Mouse (Mus musculus): ENCODE data around the gene Bach2.

Gene Bach2

DNA sequence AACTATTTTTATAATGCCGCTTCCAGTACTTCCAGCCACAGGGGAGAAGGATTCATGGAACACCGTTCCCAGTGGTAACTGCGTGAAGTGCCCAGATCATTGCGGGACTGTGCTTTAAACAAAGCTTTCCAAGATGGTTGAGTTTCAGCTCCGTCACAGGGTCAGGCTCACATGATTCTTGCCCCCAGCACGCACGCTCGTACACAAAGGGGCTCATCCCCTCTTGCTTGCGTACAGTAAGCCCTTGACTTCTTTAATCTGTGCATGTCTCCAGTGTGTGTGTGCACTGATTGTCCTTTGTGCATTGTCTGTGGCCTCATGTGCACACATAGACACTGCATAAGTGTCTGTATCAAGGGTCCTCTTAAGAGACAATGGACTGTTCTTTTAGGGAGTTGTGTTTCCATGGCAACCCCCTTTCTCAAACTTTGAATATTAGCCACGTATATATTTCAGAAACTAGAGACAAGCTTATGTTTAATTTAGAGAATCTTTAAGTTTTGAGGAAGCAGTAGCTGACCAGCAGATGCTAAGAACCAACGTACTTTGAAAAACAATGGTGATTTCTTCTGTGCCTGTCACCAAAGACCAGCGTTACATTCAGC is 119.5 kb downstream of the Bach2 start:
- no peak for DNase-seq (ENCODE audit: low read depth, low spot score)

DNA sequence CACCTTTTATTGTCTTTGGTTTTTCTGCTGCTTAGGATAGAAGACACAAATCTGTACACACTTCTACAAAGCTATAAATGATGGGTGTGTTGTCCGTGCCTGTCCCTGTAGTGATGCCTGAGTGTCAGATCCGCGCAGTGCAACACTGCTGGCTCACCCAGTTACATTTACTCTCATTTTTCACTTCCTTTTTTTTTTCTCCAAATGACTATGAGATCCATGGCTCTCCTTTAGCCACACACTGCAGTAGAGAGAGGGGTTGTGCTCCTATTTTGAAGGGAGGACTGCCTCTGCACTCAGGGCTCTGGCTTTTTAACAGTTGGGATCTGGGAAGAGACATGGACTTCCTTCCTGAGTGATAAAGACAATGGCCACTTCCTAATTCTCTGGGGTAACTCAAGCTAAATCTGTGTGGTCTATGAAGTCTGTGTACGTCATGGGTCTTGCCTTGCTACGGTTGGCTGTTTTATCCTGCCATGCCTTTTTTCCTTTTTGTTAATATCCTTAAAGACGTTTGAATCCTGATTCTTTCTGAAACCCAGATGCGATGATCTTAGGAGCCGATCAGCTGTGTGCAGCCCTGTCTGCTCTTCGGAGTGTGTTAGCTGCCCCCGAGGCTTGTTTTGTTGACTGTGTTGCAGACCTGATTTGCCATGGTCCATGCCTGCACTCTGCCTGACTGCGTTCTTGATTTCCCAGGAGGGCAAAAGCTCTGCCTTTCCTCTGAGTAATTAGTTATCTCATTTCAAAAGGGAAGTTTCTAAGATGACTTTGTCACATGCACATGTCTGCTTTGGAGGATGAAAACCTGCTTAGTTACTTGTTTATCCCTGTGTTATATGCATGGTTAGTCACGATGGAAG is 120.2 kb downstream of the Bach2 start:
- DNase-seq (ENCODE audit: low read depth, low spot score): no peak

DNA sequence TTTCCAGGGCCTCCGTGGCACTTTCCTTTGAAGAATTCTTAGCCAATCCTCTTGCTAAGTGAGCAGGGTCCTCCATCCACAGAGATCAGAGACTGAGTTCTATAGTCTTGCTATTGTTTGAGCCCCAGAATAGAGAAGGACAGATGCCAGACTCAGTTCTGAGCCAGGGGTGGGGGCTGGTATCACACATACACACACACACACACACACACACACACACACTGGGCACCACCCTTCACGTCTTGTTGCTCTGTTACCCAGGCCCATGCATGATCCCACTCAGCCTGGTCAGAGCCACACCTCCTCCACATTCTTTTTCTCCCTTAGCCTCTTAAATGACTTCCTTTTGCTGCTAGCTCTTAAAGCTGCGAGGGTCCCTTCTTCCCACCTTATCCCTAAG is 121.0 kb downstream of the Bach2 start:
- DNase-seq (ENCODE audit: low read depth, low spot score): no peak

DNA sequence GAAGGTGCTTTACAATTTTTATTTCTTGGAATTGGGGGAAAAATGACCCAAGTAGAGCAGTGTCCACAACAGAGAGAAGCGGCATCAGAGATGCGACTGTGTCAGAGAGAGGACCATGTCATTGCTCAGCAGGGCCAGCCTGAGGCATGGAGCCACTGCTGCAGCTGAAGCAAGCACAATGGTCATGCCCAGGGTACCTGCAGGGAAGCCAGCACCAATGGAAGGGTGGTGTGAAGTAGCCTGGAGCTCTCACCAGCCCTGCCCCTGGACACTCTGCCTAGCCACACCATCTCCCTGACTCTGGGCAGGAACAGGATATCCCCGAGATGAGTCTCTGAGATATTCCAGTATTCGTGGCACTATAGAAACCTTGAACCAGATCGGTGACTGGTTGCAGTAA is 121.9 kb downstream of the Bach2 start:
- DNase-seq (ENCODE audit: low read depth, low spot score): no peak

DNA sequence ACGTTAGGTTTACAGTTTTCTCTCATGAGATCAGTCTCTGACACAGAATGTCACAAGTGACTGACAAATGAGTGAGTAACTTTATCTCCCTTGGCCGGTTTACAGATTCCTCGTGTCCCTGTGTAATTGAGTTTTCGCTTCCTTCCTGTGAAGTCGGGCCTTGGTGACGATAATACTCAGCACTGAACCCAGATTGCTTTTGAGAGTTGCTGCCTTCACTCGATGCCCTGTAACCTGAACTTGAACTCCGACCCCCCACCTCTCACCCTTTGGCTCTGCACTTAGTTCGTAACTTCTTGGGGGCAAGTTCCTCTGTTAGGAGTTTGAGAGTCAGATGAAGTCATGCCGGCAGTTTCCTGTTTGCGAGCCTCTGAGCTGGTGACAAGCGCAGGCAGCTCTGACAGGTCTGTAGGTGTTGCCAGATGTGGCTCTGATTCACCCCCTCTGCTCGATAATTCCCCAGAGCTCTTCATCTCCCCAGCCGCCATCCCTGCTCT is 124.9 kb downstream of the Bach2 start:
- no peak for DNase-seq (ENCODE audit: low read depth, low spot score)

DNA sequence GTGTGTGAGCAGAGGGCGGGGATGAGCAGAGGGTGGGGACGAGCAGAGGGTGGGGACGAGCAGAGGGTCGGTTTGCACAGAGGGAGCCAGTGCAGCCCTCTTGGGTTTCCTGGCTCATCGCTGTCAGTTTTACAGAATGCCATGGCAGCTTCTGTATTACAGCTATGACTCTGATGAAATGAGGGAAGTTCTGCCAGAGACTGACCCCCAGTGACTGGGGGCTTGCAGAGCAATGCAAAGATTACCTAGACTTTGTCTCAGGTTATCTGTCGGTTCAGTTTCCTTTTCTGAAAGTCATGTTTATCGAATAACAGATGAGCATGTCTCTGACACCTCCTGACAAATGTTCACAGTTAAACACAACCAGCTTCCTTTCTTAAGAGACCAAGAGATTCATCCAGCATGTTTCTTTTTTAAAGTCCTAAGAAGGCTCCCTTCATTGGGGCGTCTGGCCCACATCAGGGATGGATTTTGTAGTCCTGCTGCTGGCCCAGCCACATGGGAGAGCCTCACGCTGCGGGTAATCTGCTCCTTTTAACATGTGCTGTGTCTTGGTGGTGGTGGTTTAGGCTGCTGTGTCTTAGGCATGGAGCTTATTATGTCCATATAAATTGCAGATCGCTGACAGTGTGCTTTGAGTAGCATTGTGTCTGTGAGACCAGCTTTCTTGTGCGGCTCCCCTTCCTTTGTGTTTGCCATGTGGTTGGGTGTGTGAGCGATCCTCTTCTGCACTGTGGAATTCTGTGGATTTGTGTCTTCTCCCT is 126.7 kb downstream of the Bach2 start:
- no peak for DNase-seq (ENCODE audit: low read depth, low spot score)

DNA sequence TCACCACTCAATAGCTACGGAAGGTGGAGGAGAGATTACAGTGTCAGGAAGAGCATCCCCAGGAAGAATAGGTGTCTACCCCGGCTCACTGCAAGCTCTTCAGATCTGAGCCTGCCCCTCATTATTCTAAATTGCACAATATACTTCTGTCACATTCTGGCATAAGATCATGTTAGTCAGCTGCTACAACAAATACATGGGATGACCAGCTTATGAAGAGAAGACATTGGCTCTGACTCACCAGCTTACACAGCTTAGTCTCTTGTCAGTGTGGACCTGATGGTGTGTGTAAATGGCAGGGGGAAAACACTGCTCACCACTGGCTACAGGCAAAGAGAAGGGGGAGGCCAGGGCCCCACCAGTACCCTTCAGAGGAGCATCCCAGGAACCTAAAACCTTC is 127.6 kb downstream of the Bach2 start:
- no peak for DNase-seq (ENCODE audit: low read depth, low spot score)

DNA sequence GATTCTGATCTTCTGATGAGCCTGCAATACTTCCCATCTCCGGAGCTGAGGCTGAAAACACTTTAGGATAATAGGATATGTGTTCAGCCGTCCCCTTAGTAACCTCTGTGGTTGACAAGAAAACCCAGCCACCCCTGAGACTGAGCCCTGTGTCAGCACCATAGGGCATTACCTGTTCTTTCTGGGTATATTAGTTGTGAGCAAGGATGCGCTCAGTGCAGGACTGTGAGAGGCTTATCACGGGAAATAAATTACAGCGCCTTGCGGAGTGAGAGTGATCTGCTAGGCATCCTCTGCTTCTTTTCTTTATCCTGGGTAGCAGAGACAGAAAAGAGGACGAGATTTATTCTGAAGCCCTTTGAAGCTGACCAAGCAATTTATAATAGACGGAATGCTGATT is 129.7 kb downstream of the Bach2 start:
- no peak for DNase-seq (ENCODE audit: low read depth, low spot score)

DNA sequence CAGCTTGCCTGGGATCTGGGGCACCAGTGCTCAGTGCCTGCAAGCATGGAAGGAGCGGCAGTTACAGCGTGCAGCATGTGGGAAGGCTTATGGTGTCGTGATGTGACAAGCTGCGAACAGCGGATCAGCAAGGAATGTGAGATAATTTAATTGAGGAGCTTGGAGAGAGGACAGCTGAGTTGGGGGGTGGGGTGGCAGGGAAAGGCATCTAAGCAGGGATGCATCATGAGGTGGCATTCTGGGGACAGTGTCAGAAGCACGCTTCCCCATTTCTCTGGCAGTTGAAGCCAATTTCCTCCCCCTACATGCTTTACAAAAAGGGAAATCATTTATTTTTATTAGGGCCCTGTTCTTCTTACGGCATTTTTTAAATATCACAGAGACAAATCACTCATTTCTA is 134.5 kb downstream of the Bach2 start:
- DNase-seq (ENCODE audit: low read depth, low spot score): no peak

DNA sequence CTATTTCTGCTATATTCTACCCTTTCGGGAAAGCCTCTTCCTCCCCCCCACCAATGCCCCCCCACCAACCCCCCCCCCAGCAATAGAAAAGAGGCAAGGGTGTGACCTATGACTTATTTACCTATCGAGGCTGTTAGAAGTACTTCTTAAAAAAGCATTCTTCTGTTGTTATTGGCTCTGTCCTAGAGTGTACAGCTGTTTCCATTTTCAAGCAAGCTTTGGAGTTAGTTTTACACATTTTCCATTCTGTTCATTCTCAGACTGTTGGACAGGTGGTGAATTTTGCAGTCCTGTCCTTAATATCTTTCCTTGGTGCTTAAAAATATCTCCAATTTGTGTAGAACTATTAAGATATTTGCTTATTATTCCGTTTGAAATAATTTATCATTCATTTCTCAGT is 134.9 kb downstream of the Bach2 start:
- no peak for DNase-seq (ENCODE audit: low read depth, low spot score)

DNA sequence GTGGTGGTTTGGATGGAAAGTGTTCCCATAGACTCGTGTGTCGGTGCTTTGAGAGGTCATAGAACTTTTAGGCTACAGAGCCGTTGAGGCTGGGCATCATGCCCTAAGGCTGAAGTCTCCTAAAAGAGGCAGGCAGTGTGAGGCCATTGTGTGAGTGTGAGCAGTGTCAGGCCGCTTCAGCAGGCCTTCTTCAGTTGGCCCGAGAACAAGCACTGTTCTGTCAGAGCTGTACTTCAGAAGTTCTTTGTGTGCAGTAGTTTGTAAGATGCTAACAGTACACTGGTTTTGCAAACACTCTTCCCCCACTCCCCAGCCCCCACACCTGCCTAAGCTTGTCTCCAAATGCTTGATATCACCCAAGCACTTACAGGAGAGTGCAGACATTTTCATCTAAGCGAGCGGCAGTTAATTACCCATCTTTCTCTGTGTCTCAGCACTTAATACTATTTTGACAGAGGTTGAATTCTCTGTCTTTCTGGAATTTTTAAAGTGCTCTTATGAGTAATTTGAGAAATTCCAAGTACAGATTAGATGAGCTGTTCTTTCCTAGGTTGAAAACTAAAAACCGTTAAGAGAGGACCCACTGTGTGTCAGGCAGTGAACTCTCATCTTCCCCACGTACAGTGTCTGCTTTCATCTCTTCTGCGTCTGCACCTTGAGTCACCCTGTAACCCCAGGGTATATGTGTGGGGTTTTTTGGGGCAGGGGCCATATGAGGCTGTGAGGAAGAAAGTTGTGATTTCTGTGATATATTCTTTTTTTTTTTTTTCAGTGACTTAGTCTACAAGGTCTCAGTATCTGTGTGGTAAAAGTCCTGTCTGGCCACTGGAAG is 136.4 kb downstream of the Bach2 start:
- no peak for DNase-seq (ENCODE audit: low read depth, low spot score)

DNA sequence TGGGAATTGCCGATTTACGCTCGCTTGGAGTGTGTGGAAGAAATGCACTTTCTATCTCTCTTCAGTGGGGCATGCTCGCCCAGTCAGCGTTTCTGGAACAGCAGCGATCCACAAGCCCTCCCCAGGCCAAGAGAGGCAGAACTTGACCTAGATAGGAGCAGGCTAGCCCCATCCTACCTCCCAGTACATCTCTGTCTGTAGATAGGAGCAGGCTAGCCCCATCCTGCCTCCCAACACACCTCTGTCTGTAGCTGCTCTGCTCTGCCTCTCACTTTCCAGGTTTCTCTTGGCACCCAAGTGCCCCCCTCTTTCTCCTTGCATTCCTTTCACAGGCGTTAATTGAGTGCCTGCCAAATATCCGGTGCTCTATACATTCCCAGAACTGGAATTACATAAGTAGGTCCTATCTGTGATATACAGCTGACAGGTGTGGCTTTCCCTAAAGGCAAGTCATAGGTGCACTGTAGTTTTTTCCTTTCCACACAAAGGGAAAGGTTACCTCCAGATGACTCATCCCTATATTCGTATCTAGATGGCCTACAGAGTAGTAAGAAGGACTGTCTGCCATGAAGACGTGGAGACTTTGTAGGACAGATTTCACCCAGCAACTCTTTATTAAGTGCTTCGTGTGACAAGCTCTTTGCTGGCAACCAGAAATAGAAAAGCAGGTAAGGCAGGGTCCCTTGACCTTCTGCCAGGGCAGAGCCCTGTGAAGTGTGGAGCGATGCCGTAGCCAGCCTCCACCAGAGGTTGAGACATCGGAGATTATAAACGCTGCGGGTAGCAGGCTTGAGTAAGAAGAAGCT is 137.3 kb downstream of the Bach2 start:
- DNase-seq (ENCODE audit: low read depth, low spot score): no peak

DNA sequence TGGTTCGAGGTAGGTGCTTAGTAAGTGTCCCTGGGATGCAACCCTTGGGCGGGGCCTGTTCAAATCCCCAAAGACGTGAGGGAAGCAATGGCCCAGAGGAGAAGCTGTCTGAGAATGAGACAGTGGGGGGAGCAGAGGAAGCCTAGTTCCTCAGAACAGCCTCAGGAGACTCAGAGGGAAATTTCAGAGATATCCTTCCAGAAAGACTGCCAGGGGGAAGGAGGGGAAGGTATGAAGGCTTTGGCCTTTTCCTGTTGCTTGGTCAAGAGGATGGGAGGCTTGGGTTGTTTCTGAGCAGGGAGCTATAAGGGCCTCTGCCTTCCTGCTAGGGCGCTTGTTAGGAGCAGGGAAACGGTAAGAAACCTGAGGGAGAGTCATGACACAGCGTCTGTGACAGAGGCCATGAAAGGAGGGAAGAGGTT is 137.9 kb downstream of the Bach2 start:
- no peak for DNase-seq (ENCODE audit: low read depth, low spot score)

DNA sequence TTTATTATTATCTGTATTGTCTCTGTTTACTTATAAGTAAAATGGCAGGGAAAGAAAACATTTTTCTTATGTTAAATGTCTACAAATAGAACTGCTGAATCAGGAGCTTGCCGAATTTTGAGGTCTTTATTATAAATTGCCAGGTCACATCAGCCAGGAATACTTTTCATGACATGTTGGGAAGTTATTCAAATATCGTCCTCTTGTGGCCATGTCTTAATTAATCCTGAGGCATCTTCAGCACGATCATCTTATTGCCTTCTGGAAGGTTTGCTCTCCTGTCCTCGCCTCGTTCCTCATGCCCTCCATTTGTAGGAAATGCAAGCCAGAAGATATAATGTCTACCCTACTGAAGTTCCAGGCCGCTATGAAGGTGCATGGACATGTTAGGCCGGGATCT is 140.5 kb downstream of the Bach2 start:
- no peak for DNase-seq (ENCODE audit: low read depth, low spot score)

DNA sequence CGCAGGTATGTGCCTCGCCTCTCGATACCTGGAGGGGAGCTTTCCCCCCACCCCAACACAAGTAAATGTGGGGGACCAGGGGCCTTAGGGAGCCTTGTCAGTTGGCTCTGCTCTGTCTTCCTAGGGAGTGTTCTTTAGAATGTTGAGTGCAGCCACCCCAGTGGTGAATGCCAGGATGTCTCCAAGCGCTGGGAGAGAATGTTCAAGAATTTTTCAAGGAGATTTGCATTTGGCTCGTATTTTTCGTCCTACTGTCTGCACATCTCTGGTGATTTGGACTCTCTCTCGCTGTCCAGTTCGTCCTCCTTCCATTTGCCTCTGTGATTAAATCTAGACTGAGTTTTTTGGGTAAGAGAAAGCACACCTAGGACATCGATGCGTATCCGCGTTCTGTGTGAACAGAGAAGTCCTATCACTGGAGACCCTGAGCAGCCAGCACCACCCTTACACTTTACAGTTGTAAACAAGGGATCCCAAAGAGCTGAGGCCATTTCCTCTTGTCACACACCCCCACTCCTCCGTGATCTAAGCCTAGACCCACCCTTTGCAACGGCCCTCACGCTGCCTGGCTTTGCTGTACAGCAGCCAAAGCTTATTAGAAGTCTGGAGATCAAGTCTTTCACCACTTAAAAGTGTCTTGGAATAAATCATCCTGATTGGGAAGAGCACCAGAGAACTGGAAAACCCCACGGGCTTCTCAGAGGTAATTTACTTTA is 143.2 kb downstream of the Bach2 start:
- no peak for DNase-seq (ENCODE audit: low read depth, low spot score)

DNA sequence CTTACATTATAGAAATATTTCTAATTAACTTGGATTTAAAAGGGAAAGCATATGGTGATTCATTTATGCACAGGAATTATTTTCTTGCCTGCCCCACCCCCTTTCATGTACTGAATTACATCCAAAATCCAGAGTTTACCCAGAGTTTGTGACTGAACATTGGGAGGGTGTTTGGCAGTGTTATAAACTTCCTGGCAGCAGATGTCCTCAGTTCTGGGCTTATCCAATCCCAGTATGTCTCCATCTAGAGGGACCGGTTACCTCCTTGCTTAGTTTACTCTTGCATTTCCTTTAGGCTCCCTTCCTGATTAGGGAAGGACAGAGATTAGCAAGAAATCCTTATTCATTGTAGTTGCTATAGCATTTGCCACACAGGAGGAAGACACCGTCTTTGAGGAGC is 146.5 kb downstream of the Bach2 start:
- DNase-seq (ENCODE audit: low read depth, low spot score): no peak

DNA sequence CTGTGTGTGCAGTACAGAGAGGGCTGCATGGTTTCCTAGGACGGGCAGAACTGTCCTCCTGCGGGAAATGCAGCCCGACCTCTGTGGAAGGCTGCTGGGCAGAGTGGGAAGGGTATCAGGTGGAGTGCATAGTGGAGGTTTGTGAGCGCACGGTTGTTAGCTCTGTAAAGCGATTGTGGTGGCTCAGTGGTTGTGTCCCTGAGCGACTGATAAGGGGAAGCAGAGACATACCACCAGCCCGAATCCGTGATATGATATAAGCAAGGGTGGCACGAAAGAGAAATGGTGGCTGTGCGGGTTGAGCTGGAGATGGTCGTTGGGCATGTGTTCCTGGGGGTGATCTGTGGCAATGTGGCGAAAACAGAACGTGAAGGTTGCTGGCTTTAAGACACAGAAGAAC is 147.0 kb downstream of the Bach2 start:
- no peak for DNase-seq (ENCODE audit: low read depth, low spot score)

DNA sequence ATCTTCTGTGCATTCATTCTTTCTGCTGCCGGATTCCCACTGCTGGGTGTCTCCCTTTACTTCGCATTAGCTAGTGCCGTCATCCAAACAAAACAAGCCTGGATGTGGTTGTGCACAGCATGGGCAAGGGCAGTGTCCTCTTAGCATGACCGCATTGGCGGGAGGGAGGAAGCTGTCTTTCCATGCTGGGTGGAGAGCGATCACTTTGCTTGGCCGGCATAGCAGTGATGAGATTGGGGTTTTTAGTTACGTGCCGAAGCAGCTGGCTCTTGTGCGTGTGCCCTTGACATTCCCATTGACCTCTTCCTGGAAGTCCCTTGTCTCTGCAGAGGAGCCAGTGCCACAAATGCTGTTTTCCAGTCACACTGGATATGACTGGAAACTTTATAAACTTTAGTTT is 147.7 kb downstream of the Bach2 start:
- no peak for DNase-seq (ENCODE audit: low read depth, low spot score)

DNA sequence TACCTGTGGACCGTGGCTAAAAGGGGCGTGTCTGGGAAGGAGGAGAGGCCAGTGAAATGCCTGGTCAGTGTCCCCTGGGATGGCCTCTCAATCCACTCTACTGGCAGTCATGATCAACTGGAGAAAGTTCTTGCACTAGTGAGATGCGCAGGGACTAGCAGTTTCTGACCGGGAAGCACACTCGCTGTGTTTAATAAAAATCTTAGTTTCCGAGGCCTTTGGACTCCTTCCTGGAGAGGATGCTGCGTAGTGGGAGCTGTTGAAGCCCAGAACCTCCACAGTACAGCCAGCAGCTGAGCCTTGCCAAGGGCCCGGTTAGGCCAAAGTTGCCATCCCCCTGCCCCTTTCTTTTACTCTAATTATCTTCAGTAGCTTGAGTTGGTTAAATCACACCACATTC is 148.3 kb downstream of the Bach2 start:
- DNase-seq (ENCODE audit: low read depth, low spot score): no peak

Measured in mesoderm, embryonic 11.5 days (tissue).